Mouse (Mus musculus): ENCODE measurements around the gene Spata2. TPM values are rescaled to one million over a fixed set of nuclear protein-coding genes. Genes with fewer than 3 reads are reported as not detected.
A peak's percentile ranks its signal among the peaks of the same experiment; 100 is the strongest.

The Spata2 gene
- polyA plus RNA-seq (2015; fragmentation: Nextera tagmentation; extraction: Ambion mirVana) = 14.8 and 16.2 TPM in 2 replicates

DNA sequence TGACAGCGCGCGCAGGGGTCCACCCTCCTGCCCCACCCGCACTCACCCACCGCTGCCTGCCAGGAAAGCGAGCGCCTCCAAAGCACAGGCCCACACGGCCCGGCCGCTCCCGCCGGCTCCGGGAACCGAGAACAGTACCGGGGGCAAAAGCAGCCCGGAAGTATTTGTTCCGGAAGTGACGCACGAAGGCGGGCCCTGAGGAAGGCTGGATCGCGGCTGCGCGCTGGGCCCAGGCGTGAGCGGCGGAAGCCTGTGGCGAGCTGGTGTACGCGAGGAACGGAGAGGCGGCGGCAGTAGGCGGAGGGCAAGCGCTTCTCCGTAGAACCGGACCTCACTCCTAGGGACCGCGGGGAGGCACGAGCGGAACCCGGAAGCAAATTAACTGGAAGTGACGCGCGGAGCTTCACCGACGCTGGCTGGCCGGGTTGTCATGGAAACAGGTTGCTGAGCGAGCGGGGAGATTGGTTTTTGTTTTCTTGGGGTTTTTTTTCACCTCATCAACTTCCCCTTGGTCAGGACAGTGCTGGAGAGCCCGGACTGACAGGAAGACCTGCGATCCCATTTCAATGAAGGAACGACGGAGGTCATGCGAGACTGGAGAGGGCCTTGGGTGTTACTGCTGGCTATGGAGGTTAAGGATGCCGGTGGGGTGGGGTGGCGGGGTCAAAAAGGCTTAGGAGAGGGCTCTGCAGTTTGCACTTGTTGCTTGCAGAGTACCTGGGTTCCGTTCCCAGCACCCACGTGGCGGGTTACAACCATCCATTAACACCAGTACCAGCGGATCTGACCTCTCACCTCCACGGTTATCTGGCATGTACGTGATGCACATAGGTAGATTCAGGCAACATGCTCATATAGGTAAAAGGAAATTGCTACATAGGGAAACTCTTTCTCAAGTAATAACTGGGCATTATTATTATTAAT is at the start of gene Spata2:
Gene Spata2 (minus strand): TSS at position 175 of the 924 bp plus-strand sequence.
- Histone ChIP-seq H3K27ac (ENCODE audit: low read length) (peak within 1 kb of the TSS; percentile 95), H3K9me3 (ENCODE audit: control insufficient read depth, low read length) (no peaks in the 10 kb centered on the region), H3K27me3 (ENCODE audit: control insufficient read depth, insufficient read depth, low read depth, low read length) (no peaks in the 10 kb centered on the region), H3K4me1 (replicated peaks; ENCODE audit: control insufficient read depth, insufficient read depth, low read length) (peaks cover 18% of the 10 kb centered on the region), H3K36me3 (ENCODE audit: control insufficient read depth, insufficient read depth, low read length) (no peaks in the 10 kb centered on the region), H3K4me3 (ENCODE audit: low read length) (peak within 1 kb of the TSS; percentile 97), H3K9ac (ENCODE audit: low read length) (peak within 1 kb of the TSS; percentile 94), H3K4me2 (ENCODE audit: low read depth, low read length) (peak within 1 kb of the TSS; percentile 72)
- peak; percentile 88 for ATAC-seq (ENCODE audit: low read depth)
- WGBS = 1% methylated on average over 63 of the region's 63 CpGs

DNA sequence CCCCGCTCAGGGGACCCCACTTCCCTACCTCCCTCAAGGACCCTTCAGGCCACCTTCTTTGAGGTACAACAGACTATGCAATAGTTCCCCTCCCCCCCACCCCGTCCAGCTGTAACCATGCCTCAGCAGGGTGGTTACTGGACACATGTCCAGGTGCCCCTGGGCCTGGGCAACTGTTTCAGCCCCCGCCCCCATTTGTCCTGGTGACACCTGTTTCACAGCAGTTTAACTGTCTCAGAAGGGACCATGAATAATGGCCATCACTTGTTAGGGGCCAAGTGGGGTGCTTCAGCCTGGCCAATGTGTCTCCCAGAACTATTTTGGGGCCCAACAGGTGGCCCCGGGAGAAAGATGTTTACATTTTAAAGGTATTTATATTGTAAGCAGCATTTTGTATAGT is 49.7 kb upstream of the Spata2 start:
- H3K36me3 ChIP-seq (ENCODE audit: control insufficient read depth, insufficient read depth, low read length) = peaks cover 6% of the 10 kb centered on the region
- no peaks in the 10 kb centered on the region for H3K9me3 ChIP-seq (ENCODE audit: control insufficient read depth, low read length)
- peak overlapping the region; percentile 96 for H3K27ac ChIP-seq (ENCODE audit: low read length)
- H3K4me3 ChIP-seq (ENCODE audit: low read length) = peak overlapping the region; percentile 76
- H3K27me3 ChIP-seq (ENCODE audit: control insufficient read depth, insufficient read depth, low read depth, low read length) = no peaks in the 10 kb centered on the region; the same call in 1 of the 2 replicates
- peaks cover 43% of the 10 kb centered on the region for H3K4me1 ChIP-seq (replicated peaks; ENCODE audit: control insufficient read depth, insufficient read depth, low read length)
- 49% methylated on average over 4 of the region's 4 CpGs for WGBS
- H3K9ac ChIP-seq (ENCODE audit: low read length) = peak overlapping the region; percentile 80
- H3K4me2 ChIP-seq (ENCODE audit: low read depth, low read length) = peak overlapping the region; percentile 89
- ATAC-seq (ENCODE audit: low read depth) = no peak

DNA sequence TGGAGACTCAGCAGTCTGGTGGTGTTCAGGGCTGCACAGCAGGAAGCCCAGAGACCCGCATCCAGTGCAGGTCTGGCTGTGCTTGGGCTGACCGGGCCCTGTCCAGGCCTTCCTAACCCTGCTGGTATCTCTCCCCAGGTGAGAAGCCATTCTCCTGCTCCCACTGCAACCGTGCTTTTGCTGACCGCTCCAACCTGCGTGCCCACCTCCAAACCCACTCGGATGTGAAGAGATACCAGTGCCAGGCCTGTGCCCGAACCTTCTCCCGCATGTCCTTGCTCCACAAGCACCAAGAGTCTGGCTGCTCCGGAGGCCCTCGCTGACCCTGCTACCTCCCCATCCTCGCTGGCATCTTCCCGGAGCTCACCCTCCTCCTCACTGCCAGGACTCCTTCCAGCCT is 49.1 kb upstream of the Spata2 start:
- WGBS = 57% methylated on average over 12 of the region's 12 CpGs
- Histone ChIP-seq H3K27ac (ENCODE audit: low read length) (peak overlapping the region; percentile 96), H3K9ac (ENCODE audit: low read length) (peak overlapping the region; percentile 80), H3K27me3 (ENCODE audit: control insufficient read depth, insufficient read depth, low read depth, low read length) (peaks cover under 1% of the 10 kb centered on the region; the same call in 1 of the 2 replicates), H3K9me3 (ENCODE audit: control insufficient read depth, low read length) (no peaks in the 10 kb centered on the region), H3K4me2 (ENCODE audit: low read depth, low read length) (peak overlapping the region; percentile 89), H3K4me1 (replicated peaks; ENCODE audit: control insufficient read depth, insufficient read depth, low read length) (peaks cover 44% of the 10 kb centered on the region), H3K4me3 (ENCODE audit: low read length) (peak overlapping the region; percentile 76), H3K36me3 (ENCODE audit: control insufficient read depth, insufficient read depth, low read length) (peaks cover 6% of the 10 kb centered on the region)
- ATAC-seq (ENCODE audit: low read depth) = no peak

DNA sequence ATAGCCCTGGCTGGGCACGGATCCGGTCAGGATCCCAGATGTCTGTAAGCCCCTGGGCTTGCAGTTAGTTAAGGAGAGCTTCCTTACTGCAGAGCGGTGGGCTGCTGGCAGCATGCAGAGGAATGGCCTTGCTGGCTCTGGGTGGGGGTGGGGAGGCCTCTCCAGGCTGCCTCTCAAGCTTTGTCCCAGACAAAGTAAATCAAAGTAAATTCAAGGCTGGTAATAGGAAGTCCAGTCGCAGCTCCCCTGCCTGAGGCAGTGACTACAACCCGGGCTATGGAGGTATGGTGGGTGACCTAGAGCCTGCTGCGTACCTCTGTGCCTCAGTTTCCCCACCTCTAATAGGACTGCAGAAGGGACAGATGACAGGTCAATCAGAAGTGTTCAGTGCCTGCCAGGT is 48.6 kb upstream of the Spata2 start:
- Histone ChIP-seq H3K4me1 (replicated peaks; ENCODE audit: control insufficient read depth, insufficient read depth, low read length) (peaks cover 40% of the 10 kb centered on the region), H3K27me3 (ENCODE audit: control insufficient read depth, insufficient read depth, low read depth, low read length) (peaks cover 4% of the 10 kb centered on the region), H3K27ac (ENCODE audit: low read length) (peak overlapping the region; percentile 96), H3K9ac (ENCODE audit: low read length) (peak overlapping the region; percentile 80), H3K4me3 (ENCODE audit: low read length) (peak overlapping the region; percentile 76), H3K9me3 (ENCODE audit: control insufficient read depth, low read length) (no peaks in the 10 kb centered on the region), H3K4me2 (ENCODE audit: low read depth, low read length) (peak overlapping the region; percentile 89), H3K36me3 (ENCODE audit: control insufficient read depth, insufficient read depth, low read length) (peaks cover 6% of the 10 kb centered on the region)
- 9% methylated on average over 6 of the region's 6 CpGs for WGBS
- no peak for ATAC-seq (ENCODE audit: low read depth)

DNA sequence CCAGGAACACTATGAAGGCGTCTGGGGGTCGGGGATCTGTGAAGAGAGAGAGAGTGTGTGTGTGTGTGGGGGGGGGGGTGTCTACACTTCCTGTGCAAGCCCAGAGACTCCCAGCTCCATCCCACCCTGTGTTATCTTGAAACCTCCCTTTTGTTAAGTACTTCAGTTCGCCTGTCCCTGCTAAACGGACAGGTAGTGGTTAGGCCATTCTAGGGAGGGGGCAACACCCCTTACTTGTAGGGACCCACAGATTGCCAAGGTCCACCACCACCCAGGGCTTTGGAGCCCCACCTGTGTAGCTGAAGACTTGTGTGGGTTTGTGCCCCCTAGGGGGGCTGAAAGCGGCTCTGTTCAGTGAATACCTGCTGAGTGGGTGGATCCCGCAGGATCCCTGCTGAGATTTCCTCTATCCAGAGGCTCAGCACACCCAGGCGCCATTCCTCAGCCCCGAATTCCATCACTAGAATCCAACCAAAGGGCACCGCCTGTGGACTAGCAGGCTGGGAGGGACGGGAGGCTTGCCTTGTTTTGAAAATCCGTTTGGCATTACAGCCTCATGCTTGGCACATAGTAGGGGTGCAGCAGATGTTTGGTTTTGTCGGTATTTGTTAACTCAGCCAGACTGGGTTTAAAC is 47.9 kb upstream of the Spata2 start:
- peak overlapping the region; percentile 76 for H3K4me3 ChIP-seq (ENCODE audit: low read length)
- H3K4me2 ChIP-seq (ENCODE audit: low read depth, low read length) = peak overlapping the region; percentile 89
- H3K27me3 ChIP-seq (ENCODE audit: control insufficient read depth, insufficient read depth, low read depth, low read length) = peaks cover 7% of the 10 kb centered on the region
- ATAC-seq (ENCODE audit: low read depth) = no peak
- H3K36me3 ChIP-seq (ENCODE audit: control insufficient read depth, insufficient read depth, low read length) = peaks cover 6% of the 10 kb centered on the region
- peak overlapping the region; percentile 96 for H3K27ac ChIP-seq (ENCODE audit: low read length)
- no peaks in the 10 kb centered on the region for H3K9me3 ChIP-seq (ENCODE audit: control insufficient read depth, low read length)
- peaks cover 40% of the 10 kb centered on the region for H3K4me1 ChIP-seq (replicated peaks; ENCODE audit: control insufficient read depth, insufficient read depth, low read length)
- H3K9ac ChIP-seq (ENCODE audit: low read length) = peak overlapping the region; percentile 80
- 17% methylated on average over 12 of the region's 12 CpGs for WGBS

DNA sequence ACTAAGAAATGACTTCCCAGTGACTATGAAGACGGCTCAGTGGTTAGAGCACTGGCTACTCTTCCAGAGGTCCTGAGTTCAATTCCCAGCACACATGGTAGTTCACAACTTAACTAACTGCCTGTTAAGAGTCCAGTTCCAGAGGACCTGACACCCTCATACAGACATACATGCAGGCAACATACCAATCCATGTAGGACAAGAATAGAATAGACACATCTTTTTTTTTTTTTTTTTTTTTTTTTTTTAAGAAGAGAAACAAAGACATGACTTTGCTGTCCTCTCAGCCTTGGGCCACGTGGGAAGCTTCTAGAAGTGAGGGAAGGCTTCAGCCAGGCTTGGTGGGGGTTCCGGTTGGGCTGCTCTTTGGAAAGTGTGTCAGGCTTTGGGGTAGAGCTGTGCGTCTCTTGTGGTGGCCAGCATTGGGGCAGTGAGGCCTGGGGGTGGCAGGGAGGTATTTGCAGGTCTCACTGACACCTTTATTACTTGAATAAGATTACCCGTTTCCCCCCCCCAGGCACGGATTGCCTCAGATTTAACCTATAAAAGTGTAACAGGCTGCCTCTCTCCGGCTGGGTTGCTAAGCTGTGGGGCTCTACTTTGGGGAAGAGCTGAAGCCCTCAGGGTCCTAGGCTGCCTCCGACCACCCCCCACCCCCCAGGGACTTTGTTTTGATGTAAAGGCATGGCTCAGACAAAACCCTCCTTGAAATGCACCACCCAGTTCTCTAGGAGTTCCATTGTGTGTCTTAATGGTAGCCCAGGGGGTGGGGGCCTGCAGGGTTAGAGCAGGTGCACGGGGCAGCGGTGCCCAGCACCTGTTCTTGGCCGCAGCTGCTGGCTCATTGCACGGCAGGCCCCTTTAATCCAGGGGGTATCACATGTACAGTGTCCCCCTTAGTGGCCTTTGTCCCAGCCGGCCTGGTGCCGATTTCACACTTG is 47.1 kb upstream of the Spata2 start:
- H3K4me1 ChIP-seq (replicated peaks; ENCODE audit: control insufficient read depth, insufficient read depth, low read length) = peaks cover 40% of the 10 kb centered on the region

DNA sequence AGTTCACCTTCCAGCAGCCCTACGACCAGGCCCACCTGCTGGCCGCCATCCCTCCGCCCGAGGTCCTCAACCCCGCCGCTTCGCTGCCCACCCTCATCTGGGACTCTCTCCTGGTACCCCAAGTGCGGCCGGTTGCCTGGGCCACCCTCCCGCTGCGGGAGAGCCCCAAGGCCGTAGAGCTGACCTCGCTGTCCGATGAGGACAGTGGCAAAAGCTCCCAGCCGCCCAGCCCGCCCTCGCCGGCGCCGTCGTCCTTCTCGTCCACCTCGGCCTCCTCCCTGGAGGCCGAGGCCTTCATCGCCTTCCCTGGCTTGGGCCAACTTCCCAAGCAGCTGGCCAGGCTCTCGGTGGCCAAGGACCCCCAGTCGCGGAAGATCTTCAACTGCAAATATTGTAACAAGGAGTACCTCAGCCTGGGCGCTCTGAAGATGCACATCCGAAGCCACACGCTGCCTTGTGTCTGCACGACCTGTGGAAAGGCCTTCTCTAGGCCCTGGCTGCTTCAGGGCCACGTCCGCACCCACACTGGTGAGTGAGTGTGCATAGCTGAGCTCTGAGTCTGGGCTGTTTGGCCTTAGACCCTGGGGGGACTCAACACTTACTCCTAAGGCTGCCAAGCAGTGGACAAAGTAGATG is 46.1 kb upstream of the Spata2 start:
- Histone ChIP-seq H3K4me3 (ENCODE audit: low read length) (peak overlapping the region; percentile 76), H3K27me3 (ENCODE audit: control insufficient read depth, insufficient read depth, low read depth, low read length) (peaks cover 7% of the 10 kb centered on the region), H3K36me3 (ENCODE audit: control insufficient read depth, insufficient read depth, low read length) (peaks cover 6% of the 10 kb centered on the region), H3K9me3 (ENCODE audit: control insufficient read depth, low read length) (no peaks in the 10 kb centered on the region), H3K4me2 (ENCODE audit: low read depth, low read length) (peak overlapping the region; percentile 89), H3K4me1 (replicated peaks; ENCODE audit: control insufficient read depth, insufficient read depth, low read length) (peaks cover 30% of the 10 kb centered on the region), H3K9ac (ENCODE audit: low read length) (peak overlapping the region; percentile 80), H3K27ac (ENCODE audit: low read length) (peak overlapping the region; percentile 96)
- 20% methylated on average over 34 of the region's 34 CpGs for WGBS
- ATAC-seq (ENCODE audit: low read depth) = no peak

More for the DNA sequence above, 47.1 kb upstream of the Spata2 start:
- H3K9me3 ChIP-seq (ENCODE audit: control insufficient read depth, low read length) = no peaks in the 10 kb centered on the region
- peak overlapping the region; percentile 80 for H3K9ac ChIP-seq (ENCODE audit: low read length)
- peak overlapping the region; percentile 76 for H3K4me3 ChIP-seq (ENCODE audit: low read length)
- WGBS = 24% methylated on average over 14 of the region's 14 CpGs
- peak overlapping the region; percentile 89 for H3K4me2 ChIP-seq (ENCODE audit: low read depth, low read length)
- H3K27ac ChIP-seq (ENCODE audit: low read length) = peak overlapping the region; percentile 96
- peaks cover 7% of the 10 kb centered on the region for H3K27me3 ChIP-seq (ENCODE audit: control insufficient read depth, insufficient read depth, low read depth, low read length)
- peaks cover 6% of the 10 kb centered on the region for H3K36me3 ChIP-seq (ENCODE audit: control insufficient read depth, insufficient read depth, low read length)
- no peak for ATAC-seq (ENCODE audit: low read depth)

DNA sequence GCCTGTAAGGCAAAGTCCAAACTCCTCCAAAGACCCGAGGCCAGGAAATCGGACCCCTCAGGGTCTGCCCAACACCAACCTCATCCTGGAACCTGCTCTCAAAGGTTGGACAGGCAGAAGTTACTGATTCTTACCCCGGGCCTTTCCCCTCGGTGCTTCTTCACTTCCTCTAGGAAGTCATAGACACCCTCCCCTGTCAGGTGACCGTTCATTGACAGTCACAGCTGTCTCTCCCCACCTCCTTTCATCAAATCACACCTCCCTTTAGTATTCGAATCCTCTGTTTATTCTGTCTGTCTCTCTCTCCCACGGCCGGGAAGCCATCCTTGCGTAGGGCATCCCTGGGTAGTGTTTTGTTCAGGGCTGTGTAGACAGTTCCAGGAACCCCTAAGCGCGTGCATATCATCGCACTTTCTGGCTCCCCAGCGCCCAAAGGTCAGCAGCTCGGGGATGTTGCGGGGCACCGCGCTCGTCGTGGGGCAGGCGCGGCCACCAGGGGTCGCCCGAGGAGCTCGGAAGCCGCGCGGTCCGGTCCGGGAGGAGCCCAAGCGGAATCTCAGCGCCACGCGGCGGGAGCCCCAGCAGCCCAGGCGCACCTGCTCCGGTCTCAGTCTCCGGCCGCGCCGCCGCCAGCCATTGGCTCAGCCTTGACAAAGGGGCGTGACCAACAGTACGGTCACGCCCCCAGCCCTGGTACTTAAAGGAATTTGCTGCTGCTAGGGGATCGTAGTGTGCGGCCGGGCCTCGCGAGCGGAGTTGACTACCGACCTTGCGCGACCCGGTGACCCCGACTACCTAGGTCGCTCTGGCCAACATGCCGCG is 45.0 kb upstream of the Spata2 start, which contains the start of gene Snai1:
Gene Snai1 (plus strand): TSS at position 720 of the 822 bp plus-strand sequence.
- H3K9me3 ChIP-seq (ENCODE audit: control insufficient read depth, low read length) = no peaks in the 10 kb centered on the region
- H3K27ac ChIP-seq (ENCODE audit: low read length) = peak within 1 kb of the TSS; percentile 96
- H3K27me3 ChIP-seq (ENCODE audit: control insufficient read depth, insufficient read depth, low read depth, low read length) = peaks cover 7% of the 10 kb centered on the region
- H3K4me2 ChIP-seq (ENCODE audit: low read depth, low read length) = peak within 1 kb of the TSS; percentile 89
- peak within 1 kb of the TSS; percentile 76 for H3K4me3 ChIP-seq (ENCODE audit: low read length)
- WGBS = under 1% methylated on average over 58 of the region's 58 CpGs
- peak within 1 kb of the TSS; percentile 80 for H3K9ac ChIP-seq (ENCODE audit: low read length)
- H3K36me3 ChIP-seq (ENCODE audit: control insufficient read depth, insufficient read depth, low read length) = peaks cover 6% of the 10 kb centered on the region
- peaks cover 19% of the 10 kb centered on the region for H3K4me1 ChIP-seq (replicated peaks; ENCODE audit: control insufficient read depth, insufficient read depth, low read length)
- peak; percentile 97 for ATAC-seq (ENCODE audit: low read depth)

Measured in lung, embryonic 16.5 days (tissue).